Mouse (Mus musculus): ENCODE data around the gene Washc4.
A peak's percentile ranks its signal among the peaks of the same experiment; 100 is the strongest.

Washc4 gene

DNA sequence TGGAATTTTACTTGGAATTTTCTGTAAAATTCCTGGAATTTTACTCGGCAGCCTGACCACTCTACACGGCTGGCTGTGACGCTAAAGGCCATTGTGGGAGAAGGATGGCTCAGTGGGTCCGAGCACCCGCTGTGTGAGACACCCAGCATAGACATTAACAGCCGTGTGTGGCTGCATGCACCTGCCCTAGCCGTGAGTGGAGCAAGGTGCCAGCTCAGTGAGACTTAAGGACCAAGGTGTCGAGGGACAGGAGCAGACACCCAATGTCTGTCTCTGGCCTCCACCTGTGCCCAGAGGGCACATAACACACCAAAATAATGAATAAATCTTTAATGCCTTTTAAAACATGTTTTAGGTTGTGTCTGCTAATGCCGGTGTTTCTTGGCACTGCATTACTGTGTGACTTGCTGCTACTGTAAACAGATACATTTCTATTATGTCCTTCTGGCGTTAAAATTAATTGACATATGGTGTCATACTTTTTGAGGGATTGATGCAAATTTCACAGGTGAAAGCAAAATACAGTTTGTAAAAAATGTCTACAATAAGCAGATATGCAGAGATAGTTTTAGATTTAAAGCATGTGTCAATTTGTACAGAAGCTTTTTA lies 60.5 kb downstream of the Washc4 start:
- no peak for DNase-seq

GRCm38 (mm10) chr10:83605637-83606183 lies 62.2 kb downstream of the Washc4 start:
- DNase-seq: no peak

DNA sequence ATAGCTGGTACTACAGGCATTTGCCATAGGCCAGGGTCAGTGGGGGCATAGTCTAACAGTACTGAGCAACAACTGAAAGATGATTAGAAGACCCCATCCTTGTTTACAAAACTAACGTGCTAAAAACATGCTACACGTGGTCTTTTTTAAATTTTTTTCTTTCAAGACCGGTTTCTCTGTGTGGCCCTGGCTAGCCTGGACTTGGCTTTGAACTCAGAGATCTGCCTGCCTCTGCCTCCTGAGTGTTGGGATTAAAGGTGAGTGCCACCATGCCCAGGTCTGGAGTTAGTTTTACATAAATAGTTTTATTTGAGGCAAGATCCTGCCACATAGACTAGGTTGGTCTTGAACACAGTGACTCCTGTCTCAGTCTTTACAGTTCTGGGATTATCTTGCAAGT lies 63.6 kb downstream of the Washc4 start:
- no peak for DNase-seq

DNA sequence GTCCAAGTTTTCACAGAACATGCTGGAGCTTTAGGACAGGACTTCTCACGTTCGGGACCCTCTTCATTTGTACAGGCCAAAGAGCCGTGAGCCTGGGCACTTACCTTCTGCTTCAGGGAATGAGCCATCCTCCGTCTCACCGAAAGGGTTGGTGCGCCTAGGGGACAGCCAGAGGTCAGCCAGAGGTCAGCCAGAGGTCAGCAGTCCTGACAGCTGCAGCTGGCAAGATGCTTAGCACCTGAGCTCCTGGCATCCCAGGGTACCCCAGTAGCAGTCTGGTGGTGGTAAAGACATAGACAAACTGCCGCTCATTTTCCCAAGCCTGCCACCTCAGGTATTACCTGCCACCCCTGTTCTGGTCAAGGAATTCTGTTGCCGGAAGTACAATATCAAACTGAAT lies 65.0 kb downstream of the Washc4 start:
- DNase-seq: no peak

GRCm38 (mm10) chr10:83610518-83610917 lies 67.0 kb downstream of the Washc4 start:
- no peak for DNase-seq

- DNase-seq: no peak
Observed at GRCm38 (mm10) chr10:83611863-83612262, 68.3 kb downstream of the Washc4 start.

GRCm38 (mm10) chr10:83612648-83613215 lies 69.2 kb downstream of the Washc4 start:
- DNase-seq: no peak

- peak; percentile 28 for DNase-seq
Observed at GRCm38 (mm10) chr10:83617366-83617765, 73.8 kb downstream of the Washc4 start.

DNA sequence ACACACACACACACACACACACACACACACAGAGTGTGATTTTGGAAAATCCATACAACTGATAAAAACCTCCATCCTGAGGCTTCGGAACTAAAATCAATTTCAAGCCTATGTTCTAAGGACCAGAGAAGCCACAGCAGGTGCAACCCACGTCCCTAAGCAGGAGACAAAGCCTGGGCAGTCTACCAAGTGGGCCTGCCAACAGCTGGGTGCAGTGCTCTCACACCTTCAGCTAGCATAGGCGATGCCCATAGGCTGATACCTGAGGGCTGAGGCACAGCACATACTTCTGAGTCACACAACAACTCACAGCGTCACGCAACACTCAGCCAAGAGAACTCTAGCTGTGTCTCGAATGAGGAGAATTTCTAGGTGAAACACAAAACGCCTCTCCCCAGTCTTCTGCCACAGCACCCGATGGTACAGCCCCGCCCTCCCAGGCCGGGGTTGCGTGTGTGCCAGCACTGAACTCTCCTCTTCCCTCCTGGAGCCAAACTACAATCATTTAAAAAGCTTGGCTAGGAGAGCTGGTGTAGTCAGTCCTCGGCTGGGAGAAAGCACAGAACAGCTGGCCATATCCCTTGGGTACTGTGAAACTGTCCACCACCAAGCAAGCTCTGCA lies 75.4 kb downstream of the Washc4 start:
- peak; percentile 22 for DNase-seq

DNA sequence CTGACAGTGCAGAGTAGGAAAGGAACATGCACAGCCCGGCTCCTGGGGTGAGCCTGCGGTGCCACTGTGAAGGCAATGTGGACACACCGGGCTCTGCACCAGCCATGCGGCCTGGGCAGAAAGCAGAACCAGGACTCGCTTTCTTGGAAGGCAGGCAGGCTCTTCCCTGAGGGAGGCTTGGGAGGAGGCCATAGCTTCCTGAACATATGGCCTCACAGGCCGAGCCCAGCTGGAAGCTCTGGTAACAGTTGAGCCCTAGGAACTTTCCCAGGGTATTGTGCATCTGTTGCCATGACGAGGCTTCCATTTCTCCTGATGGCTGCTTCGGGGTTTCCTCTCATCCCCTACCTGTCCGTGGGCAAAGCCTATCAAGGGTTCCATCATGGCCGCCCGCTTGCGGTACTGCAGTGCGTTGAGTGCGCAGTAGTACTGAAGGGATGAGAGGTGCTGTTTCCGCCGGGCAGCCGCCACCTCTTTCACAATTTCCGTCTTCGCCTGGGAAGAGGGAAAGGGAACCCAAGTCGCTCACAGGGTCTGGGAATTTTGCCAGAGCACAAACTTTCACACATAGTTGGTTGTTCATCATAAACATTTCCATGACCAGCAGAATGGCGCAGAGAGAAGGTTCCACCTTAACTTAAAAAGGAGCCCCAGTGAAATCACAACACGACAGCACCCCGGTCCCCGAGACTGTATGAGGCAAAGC lies 77.0 kb downstream of the Washc4 start:
- DNase-seq: no peak

GRCm38 (mm10) chr10:83624065-83624464 lies 80.5 kb downstream of the Washc4 start:
- DNase-seq: no peak

DNA sequence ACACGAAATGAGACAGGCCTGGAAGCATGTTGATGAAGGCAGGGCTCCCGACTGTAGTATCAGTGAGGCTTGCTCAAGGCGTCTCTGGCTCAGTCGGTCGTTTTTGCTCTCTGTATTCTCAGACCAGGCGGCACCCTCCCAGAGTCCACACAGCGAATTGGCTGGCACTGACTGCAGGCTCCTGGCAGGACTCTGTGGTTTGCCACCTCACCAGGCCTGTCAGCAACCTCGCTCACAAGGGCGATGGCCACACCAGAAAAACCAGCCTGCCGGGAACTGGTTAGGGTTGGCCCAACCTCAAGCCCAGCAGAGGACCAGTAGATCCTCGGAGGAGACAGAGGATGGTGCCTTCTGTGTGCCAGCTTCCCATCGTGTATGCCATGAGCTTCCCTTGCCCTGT lies 81.3 kb downstream of the Washc4 start:
- no peak for DNase-seq

GRCm38 (mm10) chr10:83627113-83627687 lies 83.6 kb downstream of the Washc4 start:
- DNase-seq: no peak

- DNase-seq: no peak
Observed at GRCm38 (mm10) chr10:83628241-83628640, 84.7 kb downstream of the Washc4 start.

DNA sequence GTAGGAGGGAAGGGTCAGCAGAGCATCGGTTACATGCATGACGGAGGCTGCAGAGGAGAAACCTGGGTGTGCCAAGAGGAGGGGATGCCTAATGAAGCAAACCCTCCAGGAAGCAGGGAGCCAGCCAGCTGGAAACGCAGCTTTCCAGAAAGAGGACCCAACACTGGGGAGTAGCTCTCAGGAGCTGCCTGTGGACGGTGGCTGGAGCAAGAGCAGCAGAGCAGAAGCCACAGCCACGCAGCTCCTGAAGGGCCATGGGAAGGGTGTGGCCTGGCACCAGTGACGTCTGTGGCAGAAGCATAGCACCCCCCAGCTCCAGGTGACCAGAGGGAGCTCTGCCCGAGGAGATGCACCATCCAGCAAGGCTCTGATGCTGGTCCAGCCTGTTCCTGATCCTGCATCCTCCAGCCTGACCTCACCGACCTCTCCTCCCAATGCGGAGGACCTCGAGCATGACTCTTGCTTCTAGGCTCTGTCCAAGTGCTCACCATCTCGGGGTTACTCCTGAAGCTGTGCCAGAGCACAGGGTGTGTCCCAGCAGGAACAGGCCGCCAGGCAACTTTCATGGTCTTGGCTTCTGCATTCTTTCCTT lies 85.7 kb downstream of the Washc4 start:
- DNase-seq: no peak

DNA sequence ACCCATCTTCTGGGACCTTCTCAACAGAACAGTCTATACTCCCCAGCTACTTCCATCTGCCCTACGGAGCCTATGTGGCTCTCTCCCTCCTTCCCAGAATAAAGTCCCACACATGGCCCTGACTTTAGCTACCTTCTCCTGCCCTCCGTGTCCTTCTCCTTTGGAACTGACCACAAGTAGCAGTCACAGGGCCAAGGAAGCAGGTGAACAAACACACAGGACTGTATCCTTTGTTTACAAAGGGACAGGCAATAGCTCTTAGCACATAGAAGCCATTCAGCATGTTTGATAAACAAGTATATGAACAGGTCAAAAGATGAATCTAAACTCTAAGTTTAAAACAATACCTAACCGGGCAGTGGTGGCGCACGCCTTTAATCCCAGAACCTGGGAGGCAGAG lies 86.3 kb downstream of the Washc4 start:
- no peak for DNase-seq

DNA sequence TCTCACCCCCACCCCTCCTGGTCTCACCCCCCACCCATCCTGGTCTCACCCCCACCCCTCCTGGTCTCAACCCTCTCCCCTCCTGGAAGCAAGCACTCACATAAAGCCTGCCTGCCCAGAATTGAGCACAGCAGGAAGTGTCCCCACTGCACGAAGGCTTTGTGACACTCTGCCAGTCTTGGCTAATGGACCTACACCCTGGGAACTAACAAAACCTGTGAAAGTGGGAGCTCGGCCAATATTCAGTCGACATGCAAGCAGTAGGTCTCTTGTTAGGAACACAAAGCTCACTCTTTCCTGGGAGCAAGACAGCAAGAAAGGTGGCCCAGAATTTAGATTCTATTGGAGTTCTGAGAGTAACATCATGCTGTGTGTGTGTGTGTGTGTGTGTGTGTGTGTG lies 87.3 kb downstream of the Washc4 start:
- DNase-seq: no peak

- DNase-seq: no peak
Observed at GRCm38 (mm10) chr10:83631775-83632174, 88.2 kb downstream of the Washc4 start.

- DNase-seq: no peak
Observed at GRCm38 (mm10) chr10:83632806-83633374, 89.3 kb downstream of the Washc4 start.

- DNase-seq: no peak
Observed at GRCm38 (mm10) chr10:83634461-83634860, 90.9 kb downstream of the Washc4 start.

GRCm38 (mm10) chr10:83636191-83636590 lies 92.6 kb downstream of the Washc4 start:
- DNase-seq: no peak

- peak; percentile 90 for DNase-seq
Observed at GRCm38 (mm10) chr10:83637295-83637694, 93.7 kb downstream of the Washc4 start.
